Mouse (Mus musculus) stomach, adult 2 months (tissue): ENCODE measurements around the gene Lbhd1. TPM values are rescaled to one million over a fixed set of nuclear protein-coding genes. Genes with fewer than 3 reads are reported as not detected.

Experiments used
- polyA plus RNA-seq: library from polyadenylated mRNA; depleted of rRNA; stranded (reverse); fragments of >200 nt; gene quantifications from 2 replicates; pipeline ENCODE4 v1.2.3, GENCODE M21; 2012; rRNA removed

Lbhd1 gene
- 0.36 and 0.58 TPM in 2 replicates for polyA plus RNA-seq

GRCm38 (mm10) chr19:8883616-8884015 is at the start of gene Lbhd1, which contains the start of gene Gm49403:
TSS of gene Lbhd1 (plus strand) at chr19:8883732.
TSS of gene Gm49403 (plus strand) at chr19:8883930.

GRCm38 (mm10) chr19:8837251-8837791 is 46.2 kb upstream of the Lbhd1 start, which contains the start of gene Bscl2:
TSS of gene Bscl2 (plus strand) at chr19:8837467.

GRCm38 (mm10) chr19:8839103-8839907 is 44.2 kb upstream of the Lbhd1 start, which contains the start of gene Gng3:
TSS of gene Gng3 (minus strand) at chr19:8839194.

GRCm38 (mm10) chr19:8850402-8850901 is 33.1 kb upstream of the Lbhd1 start, which contains the start of gene Lrrn4cl:
TSS of gene Lrrn4cl (plus strand) at chr19:8850768.

GRCm38 (mm10) chr19:8871267-8872186 is 12.0 kb upstream of the Lbhd1 start, which contains the start of gene Ubxn1:
TSS of gene Ubxn1 (plus strand) at chr19:8871496.

GRCm38 (mm10) chr19:8880311-8881033 is 3.1 kb upstream of the Lbhd1 start, which contains the start of gene Uqcc3:
TSS of gene Uqcc3 (minus strand) at chr19:8880923.

GRCm38 (mm10) chr19:8888511-8889385 is 5.2 kb downstream of the Lbhd1 start, which contains the start of the genes 1810009A15Rik and Gm49416:
TSS of gene 1810009A15Rik (plus strand) at chr19:8888853.
TSS of gene Gm49416 (plus strand) at chr19:8888926.

GRCm38 (mm10) chr19:8892829-8893766 is 9.6 kb downstream of the Lbhd1 start, which contains the start of gene Ints5:
TSS of gene Ints5 (plus strand) at chr19:8893005.

GRCm38 (mm10) chr19:8897865-8898495 is 14.4 kb downstream of the Lbhd1 start, which contains the start of gene Ganab:
TSS of gene Ganab (plus strand) at chr19:8898071.

GRCm38 (mm10) chr19:8920073-8920736 is 36.7 kb downstream of the Lbhd1 start, which contains the start of gene B3gat3:
TSS of gene B3gat3 (plus strand) at chr19:8920374.

GRCm38 (mm10) chr19:8929224-8930088 is 45.9 kb downstream of the Lbhd1 start, which contains the start of the genes Rom1 and Eml3:
TSS of gene Rom1 (minus strand) at chr19:8929356.
TSS of gene Eml3 (plus strand) at chr19:8929552.

GRCm38 (mm10) chr19:8941515-8942217 is 58.1 kb downstream of the Lbhd1 start, which contains the start of gene Mta2:
TSS of gene Mta2 (plus strand) at chr19:8941875.

